Mouse (Mus musculus) MEL (cell line): ENCODE data around the gene Unc13a.

Experiments used
- CTCF ChIP-seq, 3 experiments: IDR thresholded peaks in 2 of 3; conservative IDR thresholded peaks in 1 of 3; 2 replicates each; pipeline ENCODE4 v1.5.1; 2011 to 2012; ENCODE audit warnings: low read length in 3 of 3, low read depth in 2 of 3, mild to moderate bottlenecking in 2 of 3, improper control_type of control experiment in 1 of 3, inconsistent platforms in 1 of 3, mixed read lengths in 1 of 3, moderate library complexity in 1 of 3; ENCODE audit not compliant: control insufficient read depth in 1 of 3, insufficient read depth in 1 of 3, poor library complexity in 1 of 3, severe bottlenecking in 1 of 3
- E2F4 ChIP-seq: IDR thresholded peaks from 2 replicates; pipeline ENCODE4 v1.6.1; 2011; ENCODE audit warnings: low read depth, low read length, improper control_type of control experiment, borderline replicate concordance
- EP300 ChIP-seq, 2 experiments: IDR thresholded peaks; 2 replicates each; pipeline ENCODE4 v1.6.1; 2011; ENCODE audit warnings: improper control_type of control experiment in 2 of 2, low read length in 2 of 2, low read depth in 1 of 2, mild to moderate bottlenecking in 1 of 2
- ETS1 ChIP-seq: IDR thresholded peaks from 2 replicates; pipeline ENCODE4 v1.6.1; 2012; ENCODE audit warnings: low read depth, mild to moderate bottlenecking, inconsistent platforms, low read length, improper control_type of control experiment, moderate library complexity
- MYC ChIP-seq: IDR thresholded peaks from 2 replicates; pipeline ENCODE4 v1.6.1; 2011; ENCODE audit warnings: low read depth, mild to moderate bottlenecking, low read length, improper control_type of control experiment, moderate library complexity
- NELFE ChIP-seq: IDR thresholded peaks from 2 replicates; pipeline ENCODE4 v1.6.1; 2011; ENCODE audit warnings: low read depth, low read length, improper control_type of control experiment
- POLR2A ChIP-seq, 2 experiments: IDR thresholded peaks; 2 replicates each; pipeline ENCODE4 v1.6.1; 2011 to 2012; ENCODE audit warnings: low read length in 2 of 2, mild to moderate bottlenecking in 2 of 2, control low read depth in 1 of 2, improper control_type of control experiment in 1 of 2, low read depth in 1 of 2, moderate library complexity in 1 of 2; ENCODE audit not compliant: control insufficient read depth in 1 of 2, insufficient read depth in 1 of 2, poor library complexity in 1 of 2
- POLR2AphosphoS2 ChIP-seq: IDR thresholded peaks from 2 replicates; pipeline ENCODE4 v1.6.1; 2011; ENCODE audit warnings: low read length, improper control_type of control experiment
- TAL1 ChIP-seq: IDR thresholded peaks from 2 replicates; pipeline ENCODE4 v1.6.1; 2012; ENCODE audit warnings: mild to moderate bottlenecking, inconsistent platforms, low read length, moderate library complexity, mixed read lengths
- TBP ChIP-seq: IDR thresholded peaks from 2 replicates; pipeline ENCODE4 v1.8.0; 2011; ENCODE audit warnings: low read depth, low read length, improper control_type of control experiment
- USF1 ChIP-seq: IDR thresholded peaks from 2 replicates; pipeline ENCODE4 v1.6.1; 2014; ENCODE audit warnings: low read depth, mild to moderate bottlenecking, inconsistent platforms, low read length, improper control_type of control experiment, moderate library complexity
- ZC3H11A ChIP-seq: IDR thresholded peaks from 2 replicates; pipeline ENCODE4 v1.6.1; 2012; ENCODE audit warnings: low read depth, mild to moderate bottlenecking, inconsistent platforms, low read length, improper control_type of control experiment

- TF ChIP-seq POLR2A (IDR thresholded peaks at IDR 0.05; ENCODE audit: control insufficient read depth in 1 of 2, insufficient read depth in 1 of 2, low read depth in 1 of 2, low read length in 2 of 2, poor library complexity in 1 of 2) (no peak), ZC3H11A (no peak), TAL1 (no peak), CTCF (IDR thresholded peaks at IDR 0.05 in 2 of 3, conservative IDR thresholded peaks at IDR 0.05 in 1 of 3; ENCODE audit: control insufficient read depth in 1 of 3, insufficient read depth in 1 of 3, low read depth in 2 of 3, low read length in 3 of 3, poor library complexity in 1 of 3, severe bottlenecking in 1 of 3) (no peak), TBP (no peak), EP300 (IDR thresholded peaks at IDR 0.05; ENCODE audit: low read depth in 1 of 2, low read length in 2 of 2) (no peak), ETS1 (no peak), E2F4 (no peak), MYC (no peak), USF1 (no peak), POLR2AphosphoS2 (no peak), NELFE (no peak)
Measured at GRCm38 (mm10) chr8:71637149-71638095, 34.1 kb downstream of the Unc13a start.
